Mouse (Mus musculus) embryonic fibroblast, embryonic 13.5 days (primary cell): ENCODE measurements around the gene Mylk4. TPM values are rescaled to one million over a fixed set of nuclear protein-coding genes. Genes with fewer than 3 reads are reported as not detected.
A peak's percentile ranks its signal among the peaks of the same experiment; 100 is the strongest.

Experiments
- H3K27ac ChIP-seq: 2 replicates; pipeline ENCODE4 v1.5.1; 2012; ENCODE audit warnings: low read length, control low read depth, inconsistent platforms; ENCODE audit not compliant: insufficient read depth
- H3K4me1 ChIP-seq: 2 replicates; pipeline ENCODE4 v1.6.1; 2011; ENCODE audit warnings: low read length; ENCODE audit not compliant: control insufficient read depth, insufficient read depth
- H3K4me3 ChIP-seq: 2 replicates; pipeline ENCODE4 v1.5.1; 2011; ENCODE audit warnings: mild to moderate bottlenecking, control low read depth, low read length; ENCODE audit not compliant: insufficient read depth
- CTCF ChIP-seq: IDR thresholded peaks from 2 replicates; pipeline ENCODE4 v1.5.1; 2011; ENCODE audit warnings: mild to moderate bottlenecking, control low read depth, low read length, moderate library complexity, borderline replicate concordance; ENCODE audit not compliant: insufficient read depth
- POLR2A ChIP-seq: IDR thresholded peaks from 2 replicates; pipeline ENCODE4 v1.6.1; 2011; ENCODE audit warnings: low read depth, mild to moderate bottlenecking, control low read depth, low read length, moderate library complexity
- polyA plus RNA-seq: library from polyadenylated mRNA; stranded (reverse); fragments of >200 nt; gene quantifications from 2 replicates; pipeline ENCODE4 v1.2.4, GENCODE M21; 2011; ENCODE audit warnings: low read depth; ENCODE audit not compliant: missing spikeins, insufficient read length

Mylk4 gene
- not detected in 2 replicates for polyA plus RNA-seq

DNA sequence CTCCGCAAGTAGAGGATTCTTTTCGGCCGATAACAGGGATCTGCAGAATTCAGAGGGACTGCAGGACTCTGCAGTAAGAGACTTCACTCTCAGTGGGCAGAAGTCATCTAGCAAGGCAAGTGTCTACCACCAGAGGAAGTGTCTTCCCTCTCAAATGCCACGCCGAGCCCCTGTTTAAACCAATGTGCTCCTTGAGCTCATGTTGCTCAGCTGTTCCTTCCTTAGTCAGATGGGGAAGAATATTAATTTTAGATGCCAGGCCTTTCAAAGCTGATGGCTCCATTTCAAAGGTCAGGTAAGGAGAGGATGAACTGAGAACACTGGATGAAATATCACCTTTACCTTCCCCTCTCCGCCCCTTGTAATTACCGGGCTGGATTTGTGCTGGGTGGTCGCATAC is at the start of gene Mylk4:
Mylk4 (minus strand) TSS at position 139 of the 400 bp plus-strand sequence.
- no peak for TF ChIP-seq CTCF
- TF ChIP-seq POLR2A: no peak
- no peaks in the 10 kb centered on the region for H3K4me1 ChIP-seq
- H3K4me3 ChIP-seq: no peak within 1 kb of the TSS
- no peak within 1 kb of the TSS for H3K27ac ChIP-seq

GRCm38 (mm10) chr13:32833237-32833636 is 49.5 kb upstream of the Mylk4 start:
- Histone ChIP-seq H3K4me1 (no peaks in the 10 kb centered on the region), H3K27ac (no peak overlapping the region), H3K4me3 (no peak overlapping the region)
- TF ChIP-seq CTCF (no peak), POLR2A (no peak)

DNA sequence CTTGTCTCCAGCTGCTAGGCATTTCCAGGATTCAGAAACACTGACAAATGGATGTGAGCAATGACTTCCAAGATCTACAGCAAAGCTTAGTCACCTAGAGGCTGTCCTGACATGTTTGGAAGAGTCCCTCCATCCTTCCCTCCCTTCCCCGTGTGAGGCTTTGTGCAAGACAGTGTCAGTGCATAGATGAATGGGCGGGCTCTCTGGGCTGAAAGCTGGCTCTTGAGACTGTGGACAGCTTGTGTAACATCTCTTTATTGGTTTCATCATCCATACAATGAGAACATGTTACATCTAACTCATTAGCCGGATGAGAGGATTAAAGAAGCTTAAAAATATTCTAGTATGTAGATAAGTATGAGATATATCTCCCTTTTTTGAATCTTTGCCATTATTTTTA is 49.0 kb upstream of the Mylk4 start:
- Histone ChIP-seq H3K27ac (no peak overlapping the region), H3K4me3 (no peak overlapping the region), H3K4me1 (no peaks in the 10 kb centered on the region)
- no peak for TF ChIP-seq POLR2A
- no peak for TF ChIP-seq CTCF

- no peak overlapping the region for H3K4me3 ChIP-seq
- H3K27ac ChIP-seq: no peak overlapping the region
- no peaks in the 10 kb centered on the region for H3K4me1 ChIP-seq
- no peak for TF ChIP-seq CTCF
- no peak for TF ChIP-seq POLR2A
Measured at GRCm38 (mm10) chr13:32831505-32832273, 47.9 kb upstream of the Mylk4 start.

DNA sequence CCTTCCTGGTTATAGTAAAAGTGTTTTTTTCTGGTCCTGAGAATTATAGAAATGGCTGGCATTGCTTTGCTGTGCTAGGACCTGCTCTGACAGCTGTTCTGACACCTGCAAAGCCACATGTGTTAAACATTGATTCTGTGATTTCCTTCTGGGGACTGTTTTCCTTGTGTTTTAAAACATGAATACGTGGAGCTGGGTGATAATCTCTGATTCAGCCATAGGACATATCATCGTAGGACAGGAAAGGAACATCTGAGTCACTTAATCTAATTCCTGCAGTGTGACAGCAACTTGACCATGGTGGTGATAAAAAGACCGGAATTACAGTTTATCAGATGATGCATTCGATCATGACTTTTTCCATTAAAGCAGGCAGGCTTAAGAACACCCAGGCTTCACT is 45.1 kb upstream of the Mylk4 start:
- Histone ChIP-seq H3K4me1 (no peaks in the 10 kb centered on the region), H3K27ac (no peak overlapping the region), H3K4me3 (no peak overlapping the region)
- TF ChIP-seq POLR2A (no peak), CTCF (no peak)

GRCm38 (mm10) chr13:32827951-32828350 is 44.2 kb upstream of the Mylk4 start:
- H3K4me1 ChIP-seq: no peaks in the 10 kb centered on the region
- no peak overlapping the region for H3K4me3 ChIP-seq
- no peak overlapping the region for H3K27ac ChIP-seq
- TF ChIP-seq CTCF (peak; percentile 72; the same call in 1 of the 2 replicates), POLR2A (no peak)

- Histone ChIP-seq H3K4me1 (no peaks in the 10 kb centered on the region), H3K27ac (no peak overlapping the region), H3K4me3 (no peak overlapping the region)
- TF ChIP-seq POLR2A (no peak), CTCF (no peak)
Measured at GRCm38 (mm10) chr13:32827111-32827822, 43.5 kb upstream of the Mylk4 start.

DNA sequence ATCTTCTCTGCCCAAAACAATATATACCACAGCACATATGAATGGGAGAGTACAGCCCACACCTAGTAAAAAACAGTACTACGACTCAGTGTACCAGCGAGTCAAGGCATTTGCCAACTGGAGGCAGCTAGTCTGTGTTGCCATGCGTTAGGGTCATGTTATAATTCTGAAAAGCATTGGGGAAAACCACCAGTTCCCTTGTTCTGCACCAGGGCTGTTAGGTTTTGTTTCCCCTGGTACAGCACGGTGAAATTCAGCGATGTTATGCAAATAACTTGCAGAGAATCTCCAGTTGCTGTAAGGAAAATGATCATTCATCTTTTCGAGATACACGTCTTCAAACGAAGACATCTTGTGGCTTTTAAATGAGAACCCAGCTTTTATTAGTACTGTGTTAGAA is 41.8 kb upstream of the Mylk4 start:
- Histone ChIP-seq H3K4me3 (no peak overlapping the region), H3K4me1 (no peaks in the 10 kb centered on the region), H3K27ac (no peak overlapping the region)
- TF ChIP-seq CTCF: no peak
- no peak for TF ChIP-seq POLR2A

- H3K4me1 ChIP-seq: no peaks in the 10 kb centered on the region
- H3K4me3 ChIP-seq: no peak overlapping the region
- no peak for TF ChIP-seq CTCF
- no peak for TF ChIP-seq POLR2A
- no peak overlapping the region for H3K27ac ChIP-seq
Measured at GRCm38 (mm10) chr13:32824377-32825330, 40.9 kb upstream of the Mylk4 start.

GRCm38 (mm10) chr13:32823126-32823525 is 39.4 kb upstream of the Mylk4 start:
- Histone ChIP-seq H3K4me1 (no peaks in the 10 kb centered on the region), H3K4me3 (no peak overlapping the region), H3K27ac (no peak overlapping the region)
- TF ChIP-seq CTCF (no peak), POLR2A (no peak)
